Mouse (Mus musculus): ENCODE measurements around the gene Pcgf1. TPM values are rescaled to one million over a fixed set of nuclear protein-coding genes. Genes with fewer than 3 reads are reported as not detected.

Pcgf1 gene
- polyA plus RNA-seq, 1 experiment from 2014 or later = 25.1 TPM

GRCm38 (mm10) chr6:83104158-83104557, 26.5 kb downstream of the Pcgf1 start:
- Histone ChIP-seq H3K27ac (ENCODE audit: low read length) (no peak overlapping the region), H3K36me3 (ENCODE audit: control insufficient read depth, insufficient read depth, low read length) (no peaks in the 10 kb centered on the region), H3K9ac (ENCODE audit: low read length) (no peak overlapping the region), H3K4me3 (replicated peaks; ENCODE audit: low read length) (no peak overlapping the region), H3K27me3 (ENCODE audit: control insufficient read depth, insufficient read depth, low read length) (no peaks in the 10 kb centered on the region), H3K9me3 (replicated peaks; ENCODE audit: control insufficient read depth, low read length) (no peaks in the 10 kb centered on the region), H3K4me2 (ENCODE audit: low read depth, low read length) (no peak overlapping the region), H3K4me1 (ENCODE audit: control insufficient read depth, insufficient read depth, low read length) (peaks cover 25% of the 10 kb centered on the region)
- ATAC-seq (ENCODE audit: insufficient read depth, low FRiP score) = no peak
- 85% methylated on average over 4 of the region's 4 CpGs for WGBS

GRCm38 (mm10) chr6:83107566-83108400, 30.1 kb downstream of the Pcgf1 start:
- 36% methylated on average over 13 of the region's 13 CpGs for WGBS
- ATAC-seq (ENCODE audit: insufficient read depth, low FRiP score) = no peak
- peak overlapping the region; percentile 97 for H3K9ac ChIP-seq (ENCODE audit: low read length)

GRCm38 (mm10) chr6:83108762-83109668, 31.3 kb downstream of the Pcgf1 start, which contains the start of gene Mrpl53:
Mrpl53 (plus strand) TSS chr6:83109040.
- Histone ChIP-seq H3K36me3 (ENCODE audit: control insufficient read depth, insufficient read depth, low read length) (no peaks in the 10 kb centered on the region), H3K9ac (ENCODE audit: low read length) (peak within 1 kb of the TSS; percentile 97), H3K9me3 (replicated peaks; ENCODE audit: control insufficient read depth, low read length) (no peaks in the 10 kb centered on the region), H3K4me1 (ENCODE audit: control insufficient read depth, insufficient read depth, low read length) (peaks cover 20% of the 10 kb centered on the region), H3K4me2 (ENCODE audit: low read depth, low read length) (peak within 1 kb of the TSS; percentile 91), H3K27ac (ENCODE audit: low read length) (peak within 1 kb of the TSS; percentile 83), H3K4me3 (replicated peaks; ENCODE audit: low read length) (peak within 1 kb of the TSS; percentile 99), H3K27me3 (ENCODE audit: control insufficient read depth, insufficient read depth, low read length) (no peaks in the 10 kb centered on the region)
- ATAC-seq (ENCODE audit: insufficient read depth, low FRiP score) = peak; percentile 87
- under 1% methylated on average over 76 of the region's 76 CpGs for WGBS

More at GRCm38 (mm10) chr6:83107566-83108400, 30.1 kb downstream of the Pcgf1 start:
- Histone ChIP-seq H3K27ac (ENCODE audit: low read length) (peak overlapping the region; percentile 83; the same call in 1 of the 2 replicates), H3K36me3 (ENCODE audit: control insufficient read depth, insufficient read depth, low read length) (no peaks in the 10 kb centered on the region), H3K27me3 (ENCODE audit: control insufficient read depth, insufficient read depth, low read length) (no peaks in the 10 kb centered on the region), H3K4me1 (ENCODE audit: control insufficient read depth, insufficient read depth, low read length) (peaks cover 27% of the 10 kb centered on the region), H3K9me3 (replicated peaks; ENCODE audit: control insufficient read depth, low read length) (no peaks in the 10 kb centered on the region), H3K4me3 (replicated peaks; ENCODE audit: low read length) (peak overlapping the region; percentile 99; the same call in 1 of the 2 replicates), H3K4me2 (ENCODE audit: low read depth, low read length) (peak overlapping the region; percentile 91)

GRCm38 (mm10) chr6:83111510-83112136, 34.0 kb downstream of the Pcgf1 start:
- Histone ChIP-seq H3K9me3 (replicated peaks; ENCODE audit: control insufficient read depth, low read length) (no peaks in the 10 kb centered on the region), H3K27ac (ENCODE audit: low read length) (no peak overlapping the region), H3K27me3 (ENCODE audit: control insufficient read depth, insufficient read depth, low read length) (no peaks in the 10 kb centered on the region), H3K9ac (ENCODE audit: low read length) (no peak overlapping the region), H3K36me3 (ENCODE audit: control insufficient read depth, insufficient read depth, low read length) (no peaks in the 10 kb centered on the region), H3K4me1 (ENCODE audit: control insufficient read depth, insufficient read depth, low read length) (peaks cover 28% of the 10 kb centered on the region), H3K4me2 (ENCODE audit: low read depth, low read length) (no peak overlapping the region), H3K4me3 (replicated peaks; ENCODE audit: low read length) (no peak overlapping the region)
- ATAC-seq (ENCODE audit: insufficient read depth, low FRiP score) = no peak
- WGBS = 84% methylated on average over 4 of the region's 4 CpGs

- Histone ChIP-seq H3K9me3 (replicated peaks; ENCODE audit: control insufficient read depth, low read length) (no peaks in the 10 kb centered on the region), H3K27ac (ENCODE audit: low read length) (peak within 1 kb of the TSS; percentile 88), H3K4me1 (ENCODE audit: control insufficient read depth, insufficient read depth, low read length) (peaks cover 22% of the 10 kb centered on the region), H3K4me3 (replicated peaks; ENCODE audit: low read length) (peak within 1 kb of the TSS; percentile 86), H3K4me2 (ENCODE audit: low read depth, low read length) (peak within 1 kb of the TSS; percentile 90), H3K9ac (ENCODE audit: low read length) (peak within 1 kb of the TSS; percentile 93), H3K27me3 (ENCODE audit: control insufficient read depth, insufficient read depth, low read length) (no peaks in the 10 kb centered on the region), H3K36me3 (ENCODE audit: control insufficient read depth, insufficient read depth, low read length) (peaks cover 12% of the 10 kb centered on the region)
- under 1% methylated on average over 58 of the region's 58 CpGs for WGBS
- ATAC-seq (ENCODE audit: insufficient read depth, low FRiP score) = peak; percentile 93
Measured at GRCm38 (mm10) chr6:83115011-83115671, 37.5 kb downstream of the Pcgf1 start, which contains the start of gene Mogs. Mogs (plus strand) TSS chr6:83115496.

- no peaks in the 10 kb centered on the region for H3K9me3 ChIP-seq (replicated peaks; ENCODE audit: control insufficient read depth, low read length)
- H3K4me1 ChIP-seq (ENCODE audit: control insufficient read depth, insufficient read depth, low read length) = peaks cover 24% of the 10 kb centered on the region
- H3K4me3 ChIP-seq (replicated peaks; ENCODE audit: low read length) = peak overlapping the region; percentile 86
- no peaks in the 10 kb centered on the region for H3K27me3 ChIP-seq (ENCODE audit: control insufficient read depth, insufficient read depth, low read length)
- peaks cover 12% of the 10 kb centered on the region for H3K36me3 ChIP-seq (ENCODE audit: control insufficient read depth, insufficient read depth, low read length)
- peak overlapping the region; percentile 90 for H3K4me2 ChIP-seq (ENCODE audit: low read depth, low read length)
- under 1% methylated on average over 42 of the region's 48 CpGs for WGBS
- H3K9ac ChIP-seq (ENCODE audit: low read length) = peak overlapping the region; percentile 93
- peak overlapping the region; percentile 88 for H3K27ac ChIP-seq (ENCODE audit: low read length)
- peak; percentile 16; the same call in 1 of the 2 replicates for ATAC-seq (ENCODE audit: insufficient read depth, low FRiP score)
Measured at GRCm38 (mm10) chr6:83115682-83116372, 38.2 kb downstream of the Pcgf1 start.

- peaks cover 12% of the 10 kb centered on the region for H3K36me3 ChIP-seq (ENCODE audit: control insufficient read depth, insufficient read depth, low read length)
- WGBS = 66% methylated on average over 11 of the region's 11 CpGs
- H3K9ac ChIP-seq (ENCODE audit: low read length) = peak overlapping the region; percentile 93
- no peak for ATAC-seq (ENCODE audit: insufficient read depth, low FRiP score)
- H3K27ac ChIP-seq (ENCODE audit: low read length) = no peak overlapping the region
- H3K27me3 ChIP-seq (ENCODE audit: control insufficient read depth, insufficient read depth, low read length) = no peaks in the 10 kb centered on the region
- peaks cover 24% of the 10 kb centered on the region for H3K4me1 ChIP-seq (ENCODE audit: control insufficient read depth, insufficient read depth, low read length)
- peak overlapping the region; percentile 90 for H3K4me2 ChIP-seq (ENCODE audit: low read depth, low read length)
- peak overlapping the region; percentile 86 for H3K4me3 ChIP-seq (replicated peaks; ENCODE audit: low read length)
- no peaks in the 10 kb centered on the region for H3K9me3 ChIP-seq (replicated peaks; ENCODE audit: control insufficient read depth, low read length)
Measured at GRCm38 (mm10) chr6:83116373-83117164, 38.9 kb downstream of the Pcgf1 start.

Measured in stomach, embryonic 16.5 days (tissue).